Mouse (Mus musculus): ENCODE results near the gene Shkbp1. TPM values are rescaled to one million over a fixed set of nuclear protein-coding genes. Genes with fewer than 3 reads are reported as not detected.

The Shkbp1 gene
- polyA plus RNA-seq, 1 experiment from 2014 or later = 29.6 TPM

DNA sequence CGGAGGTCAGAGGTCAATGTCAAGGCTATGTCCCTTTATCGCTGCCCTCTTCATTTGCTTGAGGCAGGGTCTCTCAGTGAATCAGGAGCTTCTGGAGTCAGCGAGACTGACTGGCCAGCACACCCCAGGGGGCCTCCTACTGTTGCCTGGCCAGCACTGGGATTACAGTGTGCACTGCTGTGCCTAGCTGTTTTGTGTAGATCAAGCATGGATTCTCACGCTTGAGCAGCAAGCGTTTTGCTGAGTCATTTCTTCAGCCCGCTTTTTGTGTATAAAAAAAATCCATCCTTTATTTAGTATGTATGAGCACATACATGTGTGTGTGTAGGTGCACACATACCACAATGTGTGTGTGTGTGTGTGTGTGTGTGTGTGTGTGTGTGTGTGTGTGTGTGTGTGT, 33.4 kb upstream of the Shkbp1 start:
- Histone ChIP-seq H3K4me2 (ENCODE audit: low read depth, low read length) (no peak overlapping the region), H3K9me3 (ENCODE audit: control insufficient read depth, low read length) (no peaks in the 10 kb centered on the region), H3K9ac (replicated peaks; ENCODE audit: low read depth, low read length) (no peak overlapping the region), H3K27ac (ENCODE audit: low read depth, low read length) (no peak overlapping the region), H3K4me3 (ENCODE audit: low read depth, low read length) (no peak overlapping the region), H3K36me3 (ENCODE audit: control insufficient read depth, insufficient read depth, low read length) (peaks cover 6% of the 10 kb centered on the region; the same call in 1 of the 2 replicates), H3K27me3 (ENCODE audit: control insufficient read depth, insufficient read depth, low read length) (peaks cover 20% of the 10 kb centered on the region), H3K4me1 (ENCODE audit: control insufficient read depth, insufficient read depth, low read length) (no peaks in the 10 kb centered on the region)
- no peak for ATAC-seq (ENCODE audit: low read depth)
- 77% methylated on average over 6 of the region's 6 CpGs for WGBS

DNA sequence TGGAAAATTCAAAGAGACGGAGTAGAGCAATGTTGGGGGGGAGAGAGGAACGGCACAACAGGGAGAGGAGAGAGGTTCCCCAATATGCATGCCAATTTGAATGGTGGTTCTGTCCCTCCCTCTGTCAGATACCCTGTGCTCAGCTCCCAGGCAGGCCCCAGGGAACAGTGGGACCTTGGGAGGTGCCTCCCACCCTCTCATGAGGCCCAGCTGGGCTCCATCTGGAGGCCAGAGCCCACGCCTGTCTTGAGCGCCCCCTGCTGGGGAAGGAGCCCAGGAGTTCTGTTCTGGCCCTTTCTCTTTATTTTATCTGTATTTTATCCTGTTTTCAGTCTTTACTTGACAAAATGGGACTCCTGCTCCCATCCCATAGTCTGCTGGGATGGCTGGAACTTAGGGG, 28.9 kb upstream of the Shkbp1 start:
- Histone ChIP-seq H3K4me3 (ENCODE audit: low read depth, low read length) (no peak overlapping the region), H3K27me3 (ENCODE audit: control insufficient read depth, insufficient read depth, low read length) (no peaks in the 10 kb centered on the region), H3K36me3 (ENCODE audit: control insufficient read depth, insufficient read depth, low read length) (no peaks in the 10 kb centered on the region), H3K4me2 (ENCODE audit: low read depth, low read length) (no peak overlapping the region), H3K9me3 (ENCODE audit: control insufficient read depth, low read length) (no peaks in the 10 kb centered on the region), H3K27ac (ENCODE audit: low read depth, low read length) (no peak overlapping the region), H3K4me1 (ENCODE audit: control insufficient read depth, insufficient read depth, low read length) (no peaks in the 10 kb centered on the region), H3K9ac (replicated peaks; ENCODE audit: low read depth, low read length) (no peak overlapping the region)
- ATAC-seq (ENCODE audit: low read depth) = no peak
- WGBS = 32% methylated on average over 4 of the region's 4 CpGs

- H3K36me3 ChIP-seq (ENCODE audit: control insufficient read depth, insufficient read depth, low read length) = no peaks in the 10 kb centered on the region
- no peak overlapping the region for H3K4me3 ChIP-seq (ENCODE audit: low read depth, low read length)
- no peaks in the 10 kb centered on the region; the same call in 1 of the 2 replicates for H3K27me3 ChIP-seq (ENCODE audit: control insufficient read depth, insufficient read depth, low read length)
- H3K27ac ChIP-seq (ENCODE audit: low read depth, low read length) = no peak overlapping the region
- H3K9ac ChIP-seq (replicated peaks; ENCODE audit: low read depth, low read length) = no peak overlapping the region
- no peak for ATAC-seq (ENCODE audit: low read depth)
- 60% methylated on average over 5 of the region's 5 CpGs for WGBS
- H3K4me1 ChIP-seq (ENCODE audit: control insufficient read depth, insufficient read depth, low read length) = no peaks in the 10 kb centered on the region
- no peak overlapping the region for H3K4me2 ChIP-seq (ENCODE audit: low read depth, low read length)
- no peaks in the 10 kb centered on the region for H3K9me3 ChIP-seq (ENCODE audit: control insufficient read depth, low read length)
Measured at GRCm38 (mm10) chr7:27384134-27384533, 28.3 kb upstream of the Shkbp1 start.

- H3K4me1 ChIP-seq (ENCODE audit: control insufficient read depth, insufficient read depth, low read length) = no peaks in the 10 kb centered on the region
- H3K9ac ChIP-seq (replicated peaks; ENCODE audit: low read depth, low read length) = no peak overlapping the region
- H3K9me3 ChIP-seq (ENCODE audit: control insufficient read depth, low read length) = no peaks in the 10 kb centered on the region
- WGBS = 87% methylated on average over 1 of the region's 1 CpGs
- H3K4me2 ChIP-seq (ENCODE audit: low read depth, low read length) = no peak overlapping the region
- H3K27ac ChIP-seq (ENCODE audit: low read depth, low read length) = no peak overlapping the region
- no peaks in the 10 kb centered on the region for H3K36me3 ChIP-seq (ENCODE audit: control insufficient read depth, insufficient read depth, low read length)
- ATAC-seq (ENCODE audit: low read depth) = no peak
- H3K4me3 ChIP-seq (ENCODE audit: low read depth, low read length) = no peak overlapping the region
- no peaks in the 10 kb centered on the region; the same call in 1 of the 2 replicates for H3K27me3 ChIP-seq (ENCODE audit: control insufficient read depth, insufficient read depth, low read length)
Measured at GRCm38 (mm10) chr7:27383233-27383632, 27.4 kb upstream of the Shkbp1 start.

DNA sequence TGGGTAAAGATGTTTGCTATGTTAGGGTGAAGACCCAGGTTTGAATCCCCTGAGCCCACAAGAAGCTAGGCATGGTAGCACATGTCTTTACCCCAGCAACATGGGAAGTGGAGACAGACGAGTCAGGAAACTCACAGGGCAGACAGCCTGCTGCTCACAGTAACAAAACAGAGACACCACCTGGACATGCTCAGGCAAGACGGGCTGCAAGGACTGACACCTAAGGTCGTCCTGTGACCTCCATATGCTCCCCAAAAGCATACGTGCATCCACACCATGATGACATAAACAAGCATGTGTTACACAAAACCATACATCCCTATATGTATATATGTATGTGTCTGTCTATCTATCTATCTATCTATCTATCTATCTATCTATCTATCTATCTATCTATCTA, 25.7 kb upstream of the Shkbp1 start:
- H3K36me3 ChIP-seq (ENCODE audit: control insufficient read depth, insufficient read depth, low read length) = no peaks in the 10 kb centered on the region
- H3K4me3 ChIP-seq (ENCODE audit: low read depth, low read length) = no peak overlapping the region
- no peaks in the 10 kb centered on the region for H3K4me1 ChIP-seq (ENCODE audit: control insufficient read depth, insufficient read depth, low read length)
- 67% methylated on average over 4 of the region's 4 CpGs for WGBS
- no peak overlapping the region for H3K27ac ChIP-seq (ENCODE audit: low read depth, low read length)
- H3K4me2 ChIP-seq (ENCODE audit: low read depth, low read length) = no peak overlapping the region
- no peak overlapping the region for H3K9ac ChIP-seq (replicated peaks; ENCODE audit: low read depth, low read length)
- ATAC-seq (ENCODE audit: low read depth) = no peak
- H3K9me3 ChIP-seq (ENCODE audit: control insufficient read depth, low read length) = no peaks in the 10 kb centered on the region
- H3K27me3 ChIP-seq (ENCODE audit: control insufficient read depth, insufficient read depth, low read length) = peaks cover 7% of the 10 kb centered on the region

- Histone ChIP-seq H3K9me3 (ENCODE audit: control insufficient read depth, low read length) (no peaks in the 10 kb centered on the region), H3K4me2 (ENCODE audit: low read depth, low read length) (no peak overlapping the region), H3K4me3 (ENCODE audit: low read depth, low read length) (no peak overlapping the region), H3K9ac (replicated peaks; ENCODE audit: low read depth, low read length) (no peak overlapping the region), H3K4me1 (ENCODE audit: control insufficient read depth, insufficient read depth, low read length) (no peaks in the 10 kb centered on the region), H3K36me3 (ENCODE audit: control insufficient read depth, insufficient read depth, low read length) (no peaks in the 10 kb centered on the region), H3K27ac (ENCODE audit: low read depth, low read length) (no peak overlapping the region), H3K27me3 (ENCODE audit: control insufficient read depth, insufficient read depth, low read length) (peaks cover 10% of the 10 kb centered on the region)
- 44% methylated on average over 1 of the region's 1 CpGs for WGBS
- ATAC-seq (ENCODE audit: low read depth) = no peak
Measured at GRCm38 (mm10) chr7:27381009-27381408, 25.2 kb upstream of the Shkbp1 start.

GRCm38 (mm10) chr7:27379836-27380235, 24.0 kb upstream of the Shkbp1 start:
- no peak for ATAC-seq (ENCODE audit: low read depth)
- Histone ChIP-seq H3K4me3 (ENCODE audit: low read depth, low read length) (no peak overlapping the region), H3K4me2 (ENCODE audit: low read depth, low read length) (no peak overlapping the region), H3K27ac (ENCODE audit: low read depth, low read length) (no peak overlapping the region), H3K27me3 (ENCODE audit: control insufficient read depth, insufficient read depth, low read length) (peaks cover 16% of the 10 kb centered on the region), H3K36me3 (ENCODE audit: control insufficient read depth, insufficient read depth, low read length) (no peaks in the 10 kb centered on the region), H3K9ac (replicated peaks; ENCODE audit: low read depth, low read length) (no peak overlapping the region), H3K4me1 (ENCODE audit: control insufficient read depth, insufficient read depth, low read length) (no peaks in the 10 kb centered on the region), H3K9me3 (ENCODE audit: control insufficient read depth, low read length) (no peaks in the 10 kb centered on the region)
- 76% methylated on average over 6 of the region's 6 CpGs for WGBS

GRCm38 (mm10) chr7:27378431-27378830, 22.6 kb upstream of the Shkbp1 start:
- H3K27ac ChIP-seq (ENCODE audit: low read depth, low read length) = no peak overlapping the region
- no peak for ATAC-seq (ENCODE audit: low read depth)
- no peak overlapping the region for H3K9ac ChIP-seq (replicated peaks; ENCODE audit: low read depth, low read length)
- H3K4me1 ChIP-seq (ENCODE audit: control insufficient read depth, insufficient read depth, low read length) = no peaks in the 10 kb centered on the region
- H3K9me3 ChIP-seq (ENCODE audit: control insufficient read depth, low read length) = no peaks in the 10 kb centered on the region
- no peak overlapping the region for H3K4me2 ChIP-seq (ENCODE audit: low read depth, low read length)
- H3K4me3 ChIP-seq (ENCODE audit: low read depth, low read length) = no peak overlapping the region
- H3K36me3 ChIP-seq (ENCODE audit: control insufficient read depth, insufficient read depth, low read length) = no peaks in the 10 kb centered on the region
- H3K27me3 ChIP-seq (ENCODE audit: control insufficient read depth, insufficient read depth, low read length) = peaks cover 29% of the 10 kb centered on the region
- 29% methylated on average over 4 of the region's 4 CpGs for WGBS

GRCm38 (mm10) chr7:27375274-27375673, 19.5 kb upstream of the Shkbp1 start:
- no peak overlapping the region for H3K27ac ChIP-seq (ENCODE audit: low read depth, low read length)
- WGBS = 3% methylated on average over 22 of the region's 22 CpGs
- peaks cover 58% of the 10 kb centered on the region for H3K27me3 ChIP-seq (ENCODE audit: control insufficient read depth, insufficient read depth, low read length)
- no peak overlapping the region for H3K4me3 ChIP-seq (ENCODE audit: low read depth, low read length)
- no peak overlapping the region for H3K4me2 ChIP-seq (ENCODE audit: low read depth, low read length)
- H3K9me3 ChIP-seq (ENCODE audit: control insufficient read depth, low read length) = no peaks in the 10 kb centered on the region
- no peaks in the 10 kb centered on the region for H3K36me3 ChIP-seq (ENCODE audit: control insufficient read depth, insufficient read depth, low read length)
- H3K4me1 ChIP-seq (ENCODE audit: control insufficient read depth, insufficient read depth, low read length) = no peaks in the 10 kb centered on the region
- H3K9ac ChIP-seq (replicated peaks; ENCODE audit: low read depth, low read length) = no peak overlapping the region
- ATAC-seq (ENCODE audit: low read depth) = no peak
